Mouse (Mus musculus) heart, embryonic 16.5 days (tissue): ENCODE measurements around the gene Igf1r. TPM values are rescaled to one million over a fixed set of nuclear protein-coding genes. Genes with fewer than 3 reads are reported as not detected.

Source experiments
- ATAC-seq: fragments of 200-750 bp; cut with Nextera tagmentation; replicated peaks from 2 replicates; pipeline ENCODE4 v1.8.0; 2017; ENCODE audit warnings: moderate number of reproducible peaks; ENCODE audit not compliant: insufficient read depth, low FRiP score; ENCODE audit errors: extremely low read depth
- H3K27ac ChIP-seq: fragments of 300-500 bp; sonication (generic); 2 replicates; pipeline ENCODE4 v1.5.1; 2014; ENCODE audit warnings: mild to moderate bottlenecking, low read length, control low read depth, moderate library complexity
- H3K27me3 ChIP-seq: fragments of 300-500 bp; sonication (generic); 2 replicates; pipeline ENCODE4 v1.6.1; 2014; ENCODE audit warnings: low read length, mixed read lengths; ENCODE audit not compliant: control insufficient read depth, insufficient read depth
- H3K36me3 ChIP-seq: fragments of 300-500 bp; sonication (generic); 2 replicates; pipeline ENCODE4 v1.6.1; 2014; ENCODE audit not compliant: control insufficient read depth, insufficient read depth
- H3K4me1 ChIP-seq: fragments of 300-500 bp; sonication (generic); 2 replicates; pipeline ENCODE4 v1.6.1; 2014; ENCODE audit warnings: low read length, mixed read lengths; ENCODE audit not compliant: control insufficient read depth, insufficient read depth
- H3K4me2 ChIP-seq: fragments of 300-500 bp; sonication (generic); 2 replicates; pipeline ENCODE4 v1.6.1; 2014; ENCODE audit warnings: low read depth, mild to moderate bottlenecking, control low read depth, low read length
- H3K4me3 ChIP-seq: fragments of 300-500 bp; sonication (generic); 2 replicates; pipeline ENCODE4 v1.5.1; 2014; ENCODE audit warnings: mild to moderate bottlenecking, control low read depth, low read length
- H3K9ac ChIP-seq: fragments of 300-500 bp; sonication (generic); 2 replicates; pipeline ENCODE4 v1.6.1; 2014; ENCODE audit warnings: low read length, control low read depth
- H3K9me3 ChIP-seq: fragments of 300-500 bp; sonication (generic); replicated peaks from 2 replicates; pipeline ENCODE4 v1.6.1; 2016; ENCODE audit warnings: low read length; ENCODE audit not compliant: control insufficient read depth
- WGBS: fragments of 180-500 bp; shearing (Covaris S2); extraction: QIAGEN DNeasy Blood & Tissue Kit; methylation state at CpG from one replicate; pipeline ENCODE4 v1.1.7; 2014; 5-methylcytosine and 5-hydroxymethylcytosine counted together
- polyA plus RNA-seq: library from polyadenylated mRNA; unstranded; fragments of >200 nt; fragmentation: Nextera tagmentation; extraction: Ambion mirVana; gene quantifications from 2 replicates; pipeline ENCODE4 v1.2.1, GENCODE M21; 2015

Gene Igf1r
- polyA plus RNA-seq, 1 experiment from 2014 or later, result 16.4 TPM

DNA sequence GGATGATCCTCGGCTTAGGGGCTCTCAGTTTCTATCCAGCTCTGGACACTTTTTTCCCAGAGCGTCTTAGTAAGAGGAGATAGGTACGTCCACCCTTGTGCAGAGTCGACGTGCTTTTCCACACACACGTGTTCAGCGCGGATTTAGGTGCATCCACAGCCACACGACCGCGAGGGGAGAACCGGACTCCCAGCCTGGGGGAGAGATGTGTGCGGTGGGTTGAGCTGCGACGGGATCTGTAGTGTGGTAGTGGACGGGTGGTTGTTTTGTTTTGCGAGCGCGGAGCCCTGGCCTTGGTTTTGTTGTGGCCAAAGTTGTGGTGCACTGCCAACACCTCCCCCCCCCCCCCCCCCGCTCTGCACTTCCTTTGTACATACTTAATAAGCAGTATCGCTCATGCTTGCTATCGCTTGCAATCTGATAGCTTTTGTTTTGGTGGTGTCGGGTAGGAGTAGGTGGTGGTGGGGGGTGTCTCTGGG, 1.2 kb downstream of the Igf1r start:
- no peak for ATAC-seq
- H3K27ac ChIP-seq, result peak overlapping the region; percentile 99
- no peaks in the 10 kb centered on the region for H3K9me3 ChIP-seq
- 1% methylated on average over 23 of the region's 23 CpGs for WGBS
- peak overlapping the region; percentile 99 for H3K4me2 ChIP-seq
- peak overlapping the region; percentile 96 for H3K9ac ChIP-seq
- peak overlapping the region; percentile 91 for H3K4me3 ChIP-seq
- H3K27me3 ChIP-seq, result no peaks in the 10 kb centered on the region
- peaks cover 35% of the 10 kb centered on the region for H3K4me1 ChIP-seq
- no peaks in the 10 kb centered on the region for H3K36me3 ChIP-seq

DNA sequence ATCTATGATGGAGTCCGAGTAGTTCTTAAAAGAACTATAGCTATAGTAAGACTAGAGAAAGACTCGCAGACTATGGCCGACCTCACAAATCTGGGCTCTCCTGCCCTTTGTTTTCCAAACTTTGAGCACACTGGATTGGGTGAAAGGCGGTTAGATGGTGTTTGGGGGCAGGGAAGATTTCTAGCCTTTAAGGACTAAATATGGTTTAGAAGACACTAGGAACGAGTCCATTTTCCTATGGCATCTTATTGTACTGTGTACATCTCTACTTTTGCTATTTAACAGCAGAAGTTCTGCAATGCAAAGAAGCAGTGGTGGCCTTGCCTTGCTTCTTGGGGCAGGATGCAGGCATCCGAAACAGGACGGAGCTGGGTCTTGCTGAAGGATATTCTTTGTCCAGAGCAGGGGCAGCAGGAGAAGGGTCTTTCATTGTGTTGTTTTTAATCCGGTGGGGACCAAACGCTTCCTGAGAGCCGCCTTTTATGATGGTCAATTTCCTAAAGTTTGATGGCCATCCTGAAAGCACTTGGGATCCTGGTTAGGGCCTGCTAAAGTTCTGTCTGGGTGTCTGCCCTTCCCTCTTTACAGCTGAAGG, 2.1 kb downstream of the Igf1r start:
- peak overlapping the region; percentile 99 for H3K27ac ChIP-seq
- H3K27me3 ChIP-seq, result no peaks in the 10 kb centered on the region
- WGBS, result 14% methylated on average over 10 of the region's 10 CpGs
- H3K4me3 ChIP-seq, result peak overlapping the region; percentile 91
- ATAC-seq, result no peak
- H3K9me3 ChIP-seq, result no peaks in the 10 kb centered on the region
- H3K4me1 ChIP-seq, result peaks cover 40% of the 10 kb centered on the region
- no peaks in the 10 kb centered on the region for H3K36me3 ChIP-seq
- H3K4me2 ChIP-seq, result peak overlapping the region; percentile 99
- peak overlapping the region; percentile 96 for H3K9ac ChIP-seq

DNA sequence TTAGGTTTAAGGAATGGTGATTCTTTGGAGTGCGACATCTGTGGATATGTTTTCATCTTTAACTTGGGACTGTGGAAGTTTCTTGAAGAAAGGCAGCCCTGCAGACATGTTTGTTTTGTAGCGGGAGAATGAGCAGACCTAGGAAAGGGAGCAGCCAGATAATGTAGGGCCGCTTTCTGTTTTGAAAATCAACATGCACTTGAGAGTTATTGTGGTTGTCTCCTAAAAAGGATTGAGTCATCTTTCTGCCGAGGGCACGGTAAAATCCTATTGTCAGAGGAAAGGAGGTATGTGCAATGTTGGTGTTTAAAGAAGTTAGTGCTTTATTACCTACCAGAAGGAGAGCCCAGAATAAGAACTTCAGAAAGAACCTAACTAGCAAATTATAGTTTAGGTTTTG, 2.6 kb downstream of the Igf1r start:
- ATAC-seq, result no peak

DNA sequence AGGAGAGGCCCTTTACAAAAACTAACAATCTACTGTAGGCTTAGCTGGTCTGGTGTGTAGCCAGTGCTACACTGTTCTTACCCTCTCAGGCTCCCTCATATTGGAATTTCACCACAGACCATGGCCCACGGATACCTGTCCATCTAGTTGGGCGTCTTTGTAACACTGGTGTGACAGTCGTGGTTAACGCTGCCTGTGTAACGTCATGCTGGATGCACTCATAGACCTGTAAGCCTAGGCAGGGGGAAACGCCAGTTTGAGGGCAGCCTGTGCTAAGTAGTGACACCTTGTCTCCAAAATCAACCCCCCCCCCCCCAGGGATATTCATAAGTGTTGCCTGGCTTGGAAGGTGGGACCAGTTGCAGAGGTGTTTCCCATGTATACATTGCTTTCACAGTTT, 4.7 kb downstream of the Igf1r start:
- H3K4me3 ChIP-seq, result no peak overlapping the region
- peak overlapping the region; percentile 40 for H3K4me2 ChIP-seq
- WGBS, result 51% methylated on average over 6 of the region's 6 CpGs
- no peak for ATAC-seq
- peaks cover 64% of the 10 kb centered on the region for H3K4me1 ChIP-seq
- 0 out of 2 replicates have a peak overlapping the region, but pooled peaks have one; percentile 44 for H3K9ac ChIP-seq
- no peaks in the 10 kb centered on the region for H3K9me3 ChIP-seq
- no peaks in the 10 kb centered on the region for H3K27me3 ChIP-seq
- H3K36me3 ChIP-seq, result no peaks in the 10 kb centered on the region
- no peak overlapping the region for H3K27ac ChIP-seq

More for the DNA sequence above, 2.6 kb downstream of the Igf1r start:
- H3K36me3 ChIP-seq, result no peaks in the 10 kb centered on the region
- peak overlapping the region; percentile 99 for H3K4me2 ChIP-seq
- peaks cover 45% of the 10 kb centered on the region for H3K4me1 ChIP-seq
- H3K27ac ChIP-seq, result peak overlapping the region; percentile 99
- H3K9me3 ChIP-seq, result no peaks in the 10 kb centered on the region
- 19% methylated on average over 5 of the region's 5 CpGs for WGBS
- H3K27me3 ChIP-seq, result no peaks in the 10 kb centered on the region
- H3K9ac ChIP-seq, result peak overlapping the region; percentile 96
- peak overlapping the region; percentile 91 for H3K4me3 ChIP-seq

DNA sequence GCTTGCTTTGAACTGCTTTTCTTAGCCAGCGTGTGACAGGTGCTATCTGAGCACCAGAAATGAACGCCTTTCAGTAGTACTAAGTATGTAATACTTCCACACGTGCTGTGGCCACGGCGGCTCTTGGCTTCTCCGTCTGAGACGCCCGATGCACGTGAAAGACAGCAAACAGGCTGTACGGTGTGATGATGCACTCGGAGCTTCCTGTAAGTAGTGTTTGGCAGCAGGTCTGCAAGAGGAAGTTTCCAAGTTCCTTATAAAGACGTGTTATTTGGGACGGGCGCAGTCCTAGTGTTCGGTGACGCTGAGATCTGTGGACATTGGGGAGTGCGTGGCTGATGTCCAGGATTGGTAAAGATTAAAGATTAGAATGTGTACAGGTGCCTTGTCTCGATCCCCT, 5.4 kb downstream of the Igf1r start:
- no peaks in the 10 kb centered on the region for H3K9me3 ChIP-seq
- WGBS, result 19% methylated on average over 18 of the region's 18 CpGs
- H3K36me3 ChIP-seq, result no peaks in the 10 kb centered on the region
- peaks cover 64% of the 10 kb centered on the region for H3K4me1 ChIP-seq
- ATAC-seq, result no peak
- peak overlapping the region; percentile 55 for H3K4me2 ChIP-seq
- no peak overlapping the region for H3K27ac ChIP-seq
- H3K4me3 ChIP-seq, result peak overlapping the region; percentile 23; the same call in 1 of the 2 replicates
- no peaks in the 10 kb centered on the region for H3K27me3 ChIP-seq
- H3K9ac ChIP-seq, result 0 out of 2 replicates have a peak overlapping the region, but pooled peaks have one; percentile 28

DNA sequence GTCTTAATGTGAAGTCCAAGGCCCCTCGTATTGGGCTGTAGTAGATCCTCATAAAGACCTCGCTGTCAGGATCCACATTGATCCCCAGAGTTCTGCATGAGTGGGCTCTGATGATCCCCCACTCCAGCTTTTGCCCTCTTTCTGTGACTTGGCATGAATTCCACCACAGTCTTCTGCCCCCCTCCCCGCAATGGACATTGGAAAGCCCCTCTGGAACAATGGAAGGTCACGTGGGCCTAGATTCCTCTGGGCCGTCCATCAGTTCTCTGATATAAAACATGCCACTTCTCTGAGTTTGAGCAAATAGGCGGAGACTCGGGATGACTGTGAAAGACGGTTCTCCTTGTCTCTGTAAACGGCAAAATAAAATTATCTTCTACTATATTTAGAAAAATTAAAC, 8.1 kb downstream of the Igf1r start:
- no peaks in the 10 kb centered on the region for H3K27me3 ChIP-seq
- no peak overlapping the region for H3K9ac ChIP-seq
- H3K9me3 ChIP-seq, result no peaks in the 10 kb centered on the region
- H3K36me3 ChIP-seq, result no peaks in the 10 kb centered on the region
- 36% methylated on average over 9 of the region's 9 CpGs for WGBS
- H3K4me3 ChIP-seq, result no peak overlapping the region
- H3K4me1 ChIP-seq, result peaks cover 58% of the 10 kb centered on the region
- peak overlapping the region; percentile 56; the same call in 1 of the 2 replicates for H3K27ac ChIP-seq
- ATAC-seq, result no peak
- H3K4me2 ChIP-seq, result no peak overlapping the region

DNA sequence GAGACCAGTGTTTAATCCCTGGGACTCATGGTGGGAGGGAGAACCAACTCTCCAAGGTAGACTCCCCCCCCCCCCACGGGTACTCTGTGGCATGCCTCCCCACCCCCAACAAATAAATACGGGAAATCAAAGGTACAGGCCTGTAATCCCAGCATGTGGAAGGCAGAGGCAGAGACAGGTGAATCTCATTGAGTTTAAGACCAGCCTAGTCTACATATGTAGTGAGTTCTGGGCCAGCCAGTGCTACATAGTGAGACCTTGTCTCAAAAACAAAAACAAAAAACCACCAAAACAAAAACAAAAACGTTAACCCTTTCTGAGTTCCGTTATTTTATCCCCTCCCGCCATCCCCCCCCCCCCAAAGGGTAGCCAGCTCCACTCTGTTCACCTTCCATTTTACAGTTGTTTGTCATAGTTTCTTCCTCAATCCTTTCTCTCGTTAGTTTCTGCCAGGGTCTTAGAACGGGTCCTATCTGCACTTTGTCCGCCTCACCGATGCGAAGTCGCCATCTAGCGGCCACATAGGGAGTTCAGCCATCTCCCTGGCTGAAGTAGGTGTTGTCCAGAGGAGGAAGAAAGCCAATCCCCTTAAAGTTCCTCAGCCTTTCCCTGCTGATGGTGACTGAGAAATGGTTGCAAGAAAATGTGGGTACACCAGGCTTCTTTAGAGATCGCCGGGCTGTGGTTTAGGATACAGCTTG, 9.1 kb downstream of the Igf1r start:
- H3K4me3 ChIP-seq, result no peak overlapping the region
- H3K4me2 ChIP-seq, result peak overlapping the region; percentile 51
- H3K36me3 ChIP-seq, result no peaks in the 10 kb centered on the region
- ATAC-seq, result 0 out of 2 replicates have a peak, but pooled peaks have one; percentile 45
- 13% methylated on average over 14 of the region's 14 CpGs for WGBS
- H3K4me1 ChIP-seq, result peaks cover 52% of the 10 kb centered on the region
- no peaks in the 10 kb centered on the region for H3K9me3 ChIP-seq
- H3K9ac ChIP-seq, result peak overlapping the region; percentile 37; the same call in 1 of the 2 replicates
- no peak overlapping the region for H3K27ac ChIP-seq
- H3K27me3 ChIP-seq, result no peaks in the 10 kb centered on the region

DNA sequence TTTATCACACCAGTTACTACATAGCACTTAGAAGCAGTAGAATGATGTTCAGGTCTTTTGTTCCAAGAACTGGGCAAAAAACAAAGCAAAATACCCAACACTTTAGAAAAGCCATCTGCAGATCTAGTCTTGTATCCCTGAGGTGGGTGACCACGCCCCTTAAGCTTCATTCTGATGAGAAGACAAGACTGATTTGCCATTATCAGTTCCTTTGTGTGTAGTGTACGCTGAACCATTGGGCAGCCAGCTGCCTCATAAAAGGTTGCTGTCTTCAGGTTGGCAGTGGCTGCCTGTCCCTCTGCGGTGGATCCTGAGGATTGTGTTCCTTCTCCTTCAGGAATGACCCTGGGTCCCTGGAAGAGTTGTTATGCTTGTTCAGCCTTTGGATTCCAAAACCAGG, 11.1 kb downstream of the Igf1r start:
- no peak for ATAC-seq
- H3K9ac ChIP-seq, result no peak overlapping the region
- no peaks in the 10 kb centered on the region for H3K36me3 ChIP-seq
- peaks cover 44% of the 10 kb centered on the region for H3K4me1 ChIP-seq
- H3K4me2 ChIP-seq, result no peak overlapping the region
- no peak overlapping the region for H3K4me3 ChIP-seq
- H3K9me3 ChIP-seq, result no peaks in the 10 kb centered on the region
- 77% methylated on average over 3 of the region's 3 CpGs for WGBS
- no peaks in the 10 kb centered on the region for H3K27me3 ChIP-seq
- H3K27ac ChIP-seq, result no peak overlapping the region

DNA sequence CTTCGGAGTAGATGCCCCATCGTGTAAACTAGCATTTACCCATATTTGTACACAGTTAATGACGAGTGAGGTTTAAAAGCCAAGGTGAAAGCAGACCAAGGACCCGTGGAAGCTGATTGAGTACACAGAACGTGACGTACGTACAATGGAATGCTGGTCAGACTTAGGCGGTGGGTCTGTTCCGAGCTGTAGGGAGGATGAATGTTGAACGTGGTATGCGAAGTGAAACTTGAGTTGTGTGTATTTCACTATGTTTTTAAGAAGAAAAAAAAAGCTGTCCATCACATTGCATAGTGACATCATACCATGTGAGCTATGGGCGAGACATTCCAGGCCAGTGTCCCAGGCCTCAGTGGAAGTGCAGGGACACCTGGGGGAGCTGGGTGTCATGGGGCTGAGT, 15.8 kb downstream of the Igf1r start:
- Histone ChIP-seq H3K9me3 (no peaks in the 10 kb centered on the region), H3K27ac (peak overlapping the region; percentile 47), H3K4me1 (peaks cover 53% of the 10 kb centered on the region), H3K9ac (no peak overlapping the region), H3K27me3 (no peaks in the 10 kb centered on the region), H3K36me3 (no peaks in the 10 kb centered on the region), H3K4me3 (no peak overlapping the region), H3K4me2 (peak overlapping the region; percentile 25; the same call in 1 of the 2 replicates)
- ATAC-seq, result no peak
- WGBS, result 43% methylated on average over 12 of the region's 12 CpGs
